Mouse (Mus musculus) spleen, adult 2 months (tissue): Measurements from ENCODE around the gene Limk1. TPM values are rescaled to one million over a fixed set of nuclear protein-coding genes. Genes with fewer than 3 reads are reported as not detected.

ENCODE experiments used
- DNase-seq, 2 experiments: peaks; one replicate each; pipeline versions ENCODE4 v3.0.0 to v3.0.0-alpha.2; 2012 to 2021; ENCODE audit warnings: low spot score in 2 of 2, low read depth in 1 of 2
- H3K27ac ChIP-seq: fragments of 200-500 bp; 2 replicates; pipeline ENCODE4 v1.5.1; 2012; ENCODE audit warnings: low read length, inconsistent platforms; ENCODE audit not compliant: insufficient read depth
- H3K27me3 ChIP-seq: fragments of 200-500 bp; 2 replicates; pipeline ENCODE4 v1.6.1; 2012; ENCODE audit warnings: mild to moderate bottlenecking, moderate library complexity, low read length, inconsistent platforms; ENCODE audit not compliant: control insufficient read depth, insufficient read depth
- H3K36me3 ChIP-seq: fragments of 200-500 bp; 2 replicates; pipeline ENCODE4 v1.6.1; 2012; ENCODE audit warnings: mild to moderate bottlenecking, low read length, inconsistent platforms; ENCODE audit not compliant: control insufficient read depth, insufficient read depth
- H3K4me1 ChIP-seq: fragments of 200-500 bp; 2 replicates; pipeline ENCODE4 v1.6.1; 2011; ENCODE audit warnings: inconsistent platforms; ENCODE audit not compliant: control insufficient read depth, insufficient read depth, insufficient read length
- H3K4me3 ChIP-seq: fragments of 200-500 bp; 2 replicates; pipeline ENCODE4 v1.5.1; 2011; ENCODE audit warnings: mild to moderate bottlenecking, inconsistent platforms; ENCODE audit not compliant: insufficient read depth, insufficient read length; ENCODE audit errors: extremely low read depth
- CTCF ChIP-seq: fragments of 200-500 bp; IDR thresholded peaks from 2 replicates; pipeline ENCODE4 v1.5.1; 2011; ENCODE audit warnings: mild to moderate bottlenecking, inconsistent platforms; ENCODE audit not compliant: insufficient read depth, insufficient read length, insufficient replicate concordance; ENCODE audit errors: extremely low read depth
- POLR2A ChIP-seq: fragments of 200-500 bp; IDR thresholded peaks from 2 replicates; pipeline ENCODE4 v1.6.1; 2011; ENCODE audit warnings: low read depth, low read length, inconsistent platforms
- WGBS: fragments of 180-500 bp; shearing (Covaris S2); methylation state at CpG from one replicate; pipeline ENCODE4 v1.1.7; 2018; 5-methylcytosine and 5-hydroxymethylcytosine counted together
- polyA plus RNA-seq: library from polyadenylated mRNA; depleted of rRNA; stranded (reverse); fragments of >200 nt; gene quantifications from 2 replicates; pipeline ENCODE4 v1.2.3, GENCODE M21; 2012

Limk1 gene
- polyA plus RNA-seq, 1 experiment, result 25.0 TPM

DNA sequence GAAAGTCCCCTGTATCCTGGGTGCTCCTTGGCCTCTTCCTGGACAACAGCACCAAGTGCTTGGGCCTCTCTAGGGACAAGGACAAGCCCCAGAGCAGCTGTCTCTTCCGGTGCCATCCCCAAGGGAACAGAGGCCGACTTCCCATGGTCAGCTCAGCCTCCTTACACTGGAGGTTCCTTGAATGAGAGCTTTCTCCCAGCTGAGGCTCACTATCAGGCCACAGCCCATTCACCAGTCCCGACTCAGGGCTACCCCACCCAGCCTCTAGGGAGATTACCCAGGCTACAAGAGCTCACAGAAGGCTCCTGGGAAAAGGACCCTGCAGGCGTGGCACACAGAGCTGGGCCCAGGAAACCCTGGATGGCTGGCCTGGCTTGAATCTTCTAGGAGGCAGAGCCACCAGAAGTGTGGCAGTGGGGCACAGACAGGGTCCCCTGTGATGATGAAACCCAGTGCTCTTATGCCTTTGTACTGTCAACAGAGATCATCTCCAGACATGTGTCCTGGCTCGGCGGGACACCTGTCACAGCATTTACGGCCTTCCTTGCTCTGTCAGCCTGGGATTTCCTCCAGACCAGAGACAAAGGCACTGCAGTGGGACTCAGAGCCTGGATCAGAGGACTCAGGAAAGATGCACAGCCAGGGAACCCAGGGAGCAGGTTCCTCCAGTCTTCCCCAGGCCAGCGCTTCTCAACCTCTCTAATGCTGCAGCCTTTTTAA, 9.4 kb downstream of the Limk1 start:
- TF ChIP-seq POLR2A, result no peak
- no peak for TF ChIP-seq CTCF
- 60% methylated on average over 8 of the region's 8 CpGs for WGBS
- H3K27me3 ChIP-seq, result no peaks in the 10 kb centered on the region
- no peak overlapping the region for H3K4me3 ChIP-seq
- no peak for DNase-seq
- H3K27ac ChIP-seq, result peak overlapping the region; percentile 65
- H3K4me1 ChIP-seq, result peaks cover 21% of the 10 kb centered on the region; the same call in 1 of the 2 replicates
- H3K36me3 ChIP-seq, result no peaks in the 10 kb centered on the region

DNA sequence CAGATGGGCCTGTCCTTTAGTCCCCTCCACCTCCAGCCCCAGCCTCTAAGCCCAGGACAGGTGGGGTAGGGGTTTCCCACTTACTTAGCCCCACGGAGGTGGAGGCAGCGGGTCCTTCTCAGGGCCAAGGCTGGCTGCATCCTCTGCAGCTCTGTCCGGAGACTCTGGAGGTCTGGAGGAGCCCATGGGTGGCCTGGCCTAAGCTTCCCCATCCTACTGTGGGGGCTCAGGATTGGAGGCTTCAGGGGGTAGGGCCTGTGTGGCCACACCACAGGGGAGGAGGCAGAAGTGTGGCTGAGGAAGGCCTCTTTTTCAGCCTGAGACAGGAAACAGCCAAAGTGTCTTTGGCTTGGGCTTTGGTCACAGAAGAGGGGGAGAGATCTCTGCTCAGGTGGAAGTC, 10.4 kb downstream of the Limk1 start:
- Histone ChIP-seq H3K27ac (peak overlapping the region; percentile 65), H3K27me3 (no peaks in the 10 kb centered on the region), H3K4me3 (peak overlapping the region; percentile 47; the same call in 1 of the 2 replicates), H3K36me3 (no peaks in the 10 kb centered on the region), H3K4me1 (peaks cover 21% of the 10 kb centered on the region; the same call in 1 of the 2 replicates)
- peak in 1 of 2 experiments; percentile 14 for DNase-seq
- 35% methylated on average over 3 of the region's 3 CpGs for WGBS
- TF ChIP-seq POLR2A (no peak), CTCF (no peak)

DNA sequence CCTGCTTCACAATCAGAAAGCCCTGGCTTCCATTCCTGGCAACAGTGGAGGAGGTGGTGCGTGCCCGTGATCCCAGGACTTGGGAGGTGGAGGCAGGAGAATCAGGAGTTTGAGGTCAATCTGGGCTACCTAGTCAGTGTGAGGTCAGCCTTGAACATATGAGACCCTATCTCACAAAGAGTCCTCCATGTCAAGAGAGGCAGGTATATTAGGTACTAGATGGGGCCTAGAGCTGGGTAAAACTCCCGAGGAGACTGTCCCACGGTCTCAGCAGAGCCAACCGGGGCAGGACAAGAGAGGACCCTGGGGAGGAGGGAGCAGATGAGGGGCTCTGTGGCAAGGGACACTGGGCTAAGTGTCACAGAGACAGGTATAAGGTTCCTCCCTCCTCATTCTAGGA, 10.9 kb downstream of the Limk1 start:
- 0 out of 2 replicates have a peak, but pooled peaks cover under 1% of the 10 kb centered on the region for H3K36me3 ChIP-seq
- no peaks in the 10 kb centered on the region for H3K27me3 ChIP-seq
- H3K27ac ChIP-seq, result peak overlapping the region; percentile 65
- WGBS, result 56% methylated on average over 5 of the region's 5 CpGs
- peaks cover 21% of the 10 kb centered on the region; the same call in 1 of the 2 replicates for H3K4me1 ChIP-seq
- DNase-seq, result no peak
- peak overlapping the region; percentile 47; the same call in 1 of the 2 replicates for H3K4me3 ChIP-seq
- no peak for TF ChIP-seq POLR2A
- TF ChIP-seq CTCF, result no peak

DNA sequence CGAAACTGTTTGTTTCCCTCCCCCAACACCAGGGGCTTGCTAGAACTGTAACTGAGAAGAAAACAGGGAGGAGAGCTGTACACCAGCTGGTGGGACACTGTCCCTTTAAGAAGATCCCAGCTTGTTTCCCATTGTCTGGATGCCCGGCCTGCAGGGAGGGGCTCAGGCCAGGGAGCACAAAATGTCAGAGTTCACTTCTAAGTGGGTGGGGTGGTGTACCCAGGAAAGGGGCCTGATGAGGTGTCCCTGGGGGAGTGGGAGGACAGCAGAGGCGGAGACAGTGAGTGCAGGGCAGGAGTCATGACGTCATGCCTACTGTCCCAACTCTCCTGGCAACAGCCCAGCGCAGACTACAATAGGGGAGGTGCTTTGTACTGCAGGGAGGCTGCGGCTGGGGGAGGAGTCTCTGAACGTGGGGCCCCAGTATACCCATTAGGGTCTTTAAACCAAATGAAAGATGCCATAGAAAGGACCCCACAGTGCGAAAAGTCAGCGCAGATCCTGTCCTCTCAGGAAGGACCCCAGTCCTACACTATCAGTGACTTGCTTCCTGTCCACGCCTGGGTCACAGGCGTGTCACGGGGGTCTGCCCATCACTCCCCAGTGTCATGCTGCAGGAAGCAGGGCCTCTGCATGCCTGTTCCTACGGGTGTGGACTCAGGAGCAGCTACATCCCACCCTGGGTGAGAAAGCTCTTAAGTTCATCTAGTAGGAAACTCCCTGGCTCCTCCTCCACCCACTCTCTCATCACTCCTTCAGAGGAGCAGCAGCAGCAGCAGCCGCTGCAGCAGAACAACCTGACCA, 12.2 kb downstream of the Limk1 start:
- DNase-seq, result peak in 1 of 2 experiments; percentile 21
- peaks cover 21% of the 10 kb centered on the region; the same call in 1 of the 2 replicates for H3K4me1 ChIP-seq
- WGBS, result 13% methylated on average over 14 of the region's 14 CpGs

DNA sequence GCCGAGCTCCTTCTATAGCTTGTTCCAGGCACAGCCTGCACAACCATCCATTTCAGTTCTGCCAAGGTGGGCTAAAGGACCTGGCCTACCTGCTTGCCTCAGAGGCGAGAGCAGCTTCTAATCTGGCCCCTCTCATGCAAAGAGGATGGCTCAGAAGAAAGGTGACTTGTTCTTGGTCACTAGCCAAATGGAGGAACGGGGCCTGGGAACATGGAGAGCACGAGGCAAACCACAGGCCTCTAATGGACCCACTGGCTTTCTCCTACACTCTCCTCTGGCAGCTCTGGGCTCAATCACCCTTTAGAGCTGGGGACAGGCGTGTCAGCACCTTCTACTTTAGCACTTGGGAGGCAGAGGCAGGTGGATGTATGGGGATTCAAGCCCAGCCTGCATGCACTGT, 13.4 kb downstream of the Limk1 start:
- peaks cover 21% of the 10 kb centered on the region; the same call in 1 of the 2 replicates for H3K4me1 ChIP-seq
- no peak overlapping the region for H3K27ac ChIP-seq
- H3K27me3 ChIP-seq, result no peaks in the 10 kb centered on the region
- WGBS, result 89% methylated on average over 5 of the region's 5 CpGs
- no peak overlapping the region for H3K4me3 ChIP-seq
- no peak for TF ChIP-seq POLR2A
- peaks cover 4% of the 10 kb centered on the region; the same call in 1 of the 2 replicates for H3K36me3 ChIP-seq
- DNase-seq, result no peak

More for the DNA sequence above, 12.2 kb downstream of the Limk1 start:
- H3K27me3 ChIP-seq, result no peaks in the 10 kb centered on the region
- 0 out of 2 replicates have a peak, but pooled peaks cover 2% of the 10 kb centered on the region for H3K36me3 ChIP-seq
- peak overlapping the region; percentile 37; the same call in 1 of the 2 replicates for H3K4me3 ChIP-seq
- H3K27ac ChIP-seq, result peak overlapping the region; percentile 56
- TF ChIP-seq POLR2A, result no peak
- TF ChIP-seq CTCF, result no peak

- no peaks in the 10 kb centered on the region for H3K27me3 ChIP-seq
- TF ChIP-seq POLR2A (no peak), CTCF (no peak)
- H3K36me3 ChIP-seq, result peaks cover 9% of the 10 kb centered on the region
- no peak overlapping the region for H3K27ac ChIP-seq
- DNase-seq, result no peak
- H3K4me3 ChIP-seq, result no peak overlapping the region
- 90% methylated on average over 6 of the region's 6 CpGs for WGBS
- H3K4me1 ChIP-seq, result peaks cover 11% of the 10 kb centered on the region; the same call in 1 of the 2 replicates
Observed at GRCm38 (mm10) chr5:134672611-134673010, 15.8 kb downstream of the Limk1 start.
